Mouse (Mus musculus) E14TG2a.4 (cell line): ENCODE results near the gene Shld1.
A peak's percentile ranks its signal among the peaks of the same experiment; 100 is the strongest.

Experiments
- H3K27me3 ChIP-seq: 2 replicates; pipeline ENCODE4 v1.6.1; 2014; ENCODE audit warnings: low read length, control low read depth; ENCODE audit not compliant: insufficient read depth
- H3K36me3 ChIP-seq: 2 replicates; pipeline ENCODE4 v1.6.1; 2014; ENCODE audit warnings: low read length, control low read depth; ENCODE audit not compliant: insufficient read depth
- H3K4me1 ChIP-seq: replicated peaks from 2 replicates; pipeline ENCODE4 v1.6.1; 2014; ENCODE audit warnings: low read depth, low read length, control low read depth
- H3K4me3 ChIP-seq: replicated peaks from 2 replicates; pipeline ENCODE4 v1.5.1; 2014; ENCODE audit warnings: mild to moderate bottlenecking, low read length
- H3K9me3 ChIP-seq: 2 replicates; pipeline ENCODE4 v1.6.1; 2014; ENCODE audit warnings: low read length, control low read depth
- CTCF ChIP-seq: conservative IDR thresholded peaks from 2 replicates; pipeline ENCODE4 v1.5.1; 2014; ENCODE audit warnings: low read length
- NANOG ChIP-seq: IDR thresholded peaks from 2 replicates; pipeline ENCODE4 v1.6.1; 2014; ENCODE audit warnings: borderline replicate concordance, low read length, mixed read lengths
- POU5F1 ChIP-seq: IDR thresholded peaks from 2 replicates; pipeline ENCODE4 v1.6.1; 2014; ENCODE audit warnings: low read length, borderline replicate concordance

Gene Shld1

GRCm38 (mm10) chr2:132697695-132698094 lies 11.0 kb downstream of the Shld1 start:
- H3K9me3 ChIP-seq: no peaks in the 10 kb centered on the region
- peaks cover 93% of the 10 kb centered on the region for H3K4me1 ChIP-seq
- peak overlapping the region; percentile 57; the same call in 1 of the 2 replicates for H3K4me3 ChIP-seq
- peaks cover 32% of the 10 kb centered on the region for H3K36me3 ChIP-seq
- TF ChIP-seq POU5F1 (no peak), CTCF (no peak), NANOG (no peak)
- no peaks in the 10 kb centered on the region for H3K27me3 ChIP-seq

GRCm38 (mm10) chr2:132698420-132698819 lies 11.7 kb downstream of the Shld1 start:
- peaks cover 93% of the 10 kb centered on the region for H3K4me1 ChIP-seq
- TF ChIP-seq POU5F1: no peak
- TF ChIP-seq CTCF: no peak
- no peak for TF ChIP-seq NANOG
- peak overlapping the region; percentile 57 for H3K4me3 ChIP-seq
- peaks cover 32% of the 10 kb centered on the region for H3K36me3 ChIP-seq
- H3K27me3 ChIP-seq: no peaks in the 10 kb centered on the region
- no peaks in the 10 kb centered on the region for H3K9me3 ChIP-seq

GRCm38 (mm10) chr2:132700921-132701320 lies 14.2 kb downstream of the Shld1 start:
- TF ChIP-seq POU5F1 (no peak), NANOG (no peak), CTCF (no peak)
- H3K4me1 ChIP-seq: peaks cover 76% of the 10 kb centered on the region
- no peaks in the 10 kb centered on the region for H3K27me3 ChIP-seq
- no peak overlapping the region; the same call in 1 of the 2 replicates for H3K4me3 ChIP-seq
- H3K36me3 ChIP-seq: peaks cover 24% of the 10 kb centered on the region
- H3K9me3 ChIP-seq: no peaks in the 10 kb centered on the region

- Histone ChIP-seq H3K4me1 (peaks cover 73% of the 10 kb centered on the region), H3K4me3 (no peak overlapping the region), H3K27me3 (no peaks in the 10 kb centered on the region), H3K36me3 (peaks cover 21% of the 10 kb centered on the region), H3K9me3 (no peaks in the 10 kb centered on the region)
- TF ChIP-seq POU5F1 (no peak), CTCF (peak; percentile 29), NANOG (no peak)
Observed at GRCm38 (mm10) chr2:132701451-132701886, 14.7 kb downstream of the Shld1 start.

- TF ChIP-seq NANOG (no peak), CTCF (no peak), POU5F1 (no peak)
- H3K9me3 ChIP-seq: no peaks in the 10 kb centered on the region
- peaks cover 65% of the 10 kb centered on the region for H3K4me1 ChIP-seq
- peaks cover 17% of the 10 kb centered on the region for H3K36me3 ChIP-seq
- H3K27me3 ChIP-seq: no peaks in the 10 kb centered on the region
- H3K4me3 ChIP-seq: no peak overlapping the region
Observed at GRCm38 (mm10) chr2:132705251-132705992, 18.7 kb downstream of the Shld1 start.

GRCm38 (mm10) chr2:132706309-132706708 lies 19.6 kb downstream of the Shld1 start:
- Histone ChIP-seq H3K4me3 (no peak overlapping the region), H3K27me3 (no peaks in the 10 kb centered on the region), H3K4me1 (peaks cover 61% of the 10 kb centered on the region), H3K36me3 (peaks cover 25% of the 10 kb centered on the region), H3K9me3 (no peaks in the 10 kb centered on the region)
- no peak for TF ChIP-seq POU5F1
- no peak for TF ChIP-seq CTCF
- TF ChIP-seq NANOG: no peak

GRCm38 (mm10) chr2:132710488-132710887 lies 23.8 kb downstream of the Shld1 start:
- H3K9me3 ChIP-seq: peaks cover 5% of the 10 kb centered on the region
- no peaks in the 10 kb centered on the region for H3K27me3 ChIP-seq
- TF ChIP-seq POU5F1: no peak
- H3K36me3 ChIP-seq: peaks cover 16% of the 10 kb centered on the region
- no peak overlapping the region for H3K4me3 ChIP-seq
- peaks cover 45% of the 10 kb centered on the region for H3K4me1 ChIP-seq

- Histone ChIP-seq H3K36me3 (peaks cover 14% of the 10 kb centered on the region), H3K4me3 (no peak overlapping the region), H3K4me1 (peaks cover 52% of the 10 kb centered on the region), H3K9me3 (peaks cover 5% of the 10 kb centered on the region), H3K27me3 (no peaks in the 10 kb centered on the region)
- no peak for TF ChIP-seq POU5F1
- TF ChIP-seq NANOG: no peak
- no peak for TF ChIP-seq CTCF
Observed at GRCm38 (mm10) chr2:132712061-132712460, 25.3 kb downstream of the Shld1 start.

GRCm38 (mm10) chr2:132714522-132714921 lies 27.8 kb downstream of the Shld1 start:
- Histone ChIP-seq H3K4me3 (no peak overlapping the region), H3K36me3 (peaks cover 9% of the 10 kb centered on the region), H3K9me3 (peaks cover 5% of the 10 kb centered on the region), H3K4me1 (peaks cover 32% of the 10 kb centered on the region), H3K27me3 (no peaks in the 10 kb centered on the region)
- peak; percentile 62; the same call in 1 of the 2 replicates for TF ChIP-seq NANOG
- TF ChIP-seq CTCF: no peak
